Mouse (Mus musculus): ENCODE measurements around the gene Fen1.
"Not testable (repeated sequence)": the region's sequence is repeated elsewhere in the genome, so short reads cannot be mapped to it uniquely, and the experiment has no call there.

Gene Fen1

DNA sequence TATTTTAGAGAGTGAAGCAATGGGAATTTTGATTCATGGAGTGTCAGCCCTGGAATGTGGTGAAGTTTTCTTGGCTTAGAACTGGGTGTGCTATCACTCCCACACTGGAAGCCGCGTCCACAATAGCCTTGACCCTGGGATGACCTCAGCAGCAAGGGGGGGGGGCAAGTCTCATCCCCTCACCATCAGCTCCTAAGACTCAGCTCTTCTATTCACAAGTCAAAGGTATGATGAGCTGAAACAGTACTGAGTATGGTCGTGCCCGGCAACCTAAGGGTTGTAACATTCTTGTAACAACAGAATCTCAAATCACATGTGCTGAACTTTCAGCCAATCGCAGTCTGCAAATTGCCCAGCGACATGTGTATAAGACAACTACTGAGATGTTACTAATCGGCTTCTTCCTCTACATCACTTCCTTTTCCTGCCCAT lies 27.0 kb downstream of the Fen1 start:
- DNase-seq, result no peak

DNA sequence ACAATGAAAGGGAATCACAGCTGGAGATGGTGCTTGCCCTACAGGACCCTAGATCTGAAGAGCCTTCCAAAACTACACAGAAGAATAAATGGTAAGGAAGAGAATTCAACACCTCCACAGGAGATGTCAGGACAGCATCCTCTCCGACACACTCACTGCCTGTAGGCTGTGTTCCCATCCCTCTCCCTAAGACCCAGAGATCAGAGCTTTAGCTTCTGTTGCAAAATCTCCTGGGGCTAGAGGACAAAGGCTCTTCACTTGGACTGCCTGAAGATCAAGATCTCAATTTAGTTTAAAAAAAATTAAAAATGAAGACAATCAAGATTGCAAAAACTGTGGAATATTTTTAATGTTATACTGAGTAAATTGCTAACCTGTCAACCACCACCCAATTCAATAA lies 27.5 kb downstream of the Fen1 start:
- no peak for DNase-seq

DNA sequence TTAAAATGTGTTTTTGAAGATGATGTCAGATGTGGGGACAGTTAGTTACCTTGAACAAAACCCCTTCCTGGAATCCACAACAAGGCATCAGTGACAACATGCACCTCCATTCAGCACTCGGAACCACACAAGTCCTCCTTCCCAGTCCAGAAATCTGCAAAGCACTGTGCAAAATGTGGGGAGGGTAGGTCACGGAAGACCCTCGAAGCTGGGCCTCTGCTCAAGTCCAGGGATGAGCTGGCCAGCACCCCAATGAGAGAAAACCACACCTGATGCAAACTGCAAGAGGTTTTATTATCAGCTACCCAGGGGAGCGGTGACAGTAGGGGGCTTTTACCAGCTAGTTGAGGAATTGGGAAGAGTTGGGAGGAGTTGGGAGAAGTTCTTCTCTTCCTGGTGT lies 29.0 kb downstream of the Fen1 start:
- no peak for DNase-seq

DNA sequence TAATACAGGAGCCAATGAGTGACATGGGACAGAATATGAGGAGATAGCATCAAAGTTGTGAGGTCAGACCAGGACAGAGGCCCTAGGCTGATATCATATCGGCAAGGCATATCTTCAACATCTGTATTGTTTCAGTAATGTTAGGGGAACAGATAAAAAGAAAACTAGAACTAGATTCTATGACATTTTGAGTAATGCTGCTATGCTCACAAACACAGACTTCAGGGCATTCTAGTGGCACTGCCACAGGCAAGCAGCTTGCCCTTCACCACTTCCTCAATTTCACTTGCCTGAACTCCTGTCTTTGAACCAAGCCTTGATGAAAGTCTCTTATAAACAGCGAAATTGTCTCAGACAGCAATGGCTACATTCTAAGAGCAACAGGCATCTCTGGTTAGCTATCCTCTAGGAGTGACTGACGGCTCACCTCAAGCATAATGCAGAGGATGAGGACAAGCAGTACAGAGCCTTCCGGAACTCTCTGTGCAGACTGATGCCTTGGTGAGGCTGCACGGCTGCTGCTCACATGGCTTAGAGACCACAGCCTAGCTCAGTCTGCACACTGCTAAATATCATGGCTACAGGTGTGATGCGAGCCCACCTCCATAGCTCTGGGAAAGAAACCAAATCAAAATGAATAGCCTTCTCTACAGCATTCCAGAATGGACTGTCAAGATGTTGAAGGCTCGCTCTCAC lies 30.0 kb downstream of the Fen1 start:
- no peak for DNase-seq

DNA sequence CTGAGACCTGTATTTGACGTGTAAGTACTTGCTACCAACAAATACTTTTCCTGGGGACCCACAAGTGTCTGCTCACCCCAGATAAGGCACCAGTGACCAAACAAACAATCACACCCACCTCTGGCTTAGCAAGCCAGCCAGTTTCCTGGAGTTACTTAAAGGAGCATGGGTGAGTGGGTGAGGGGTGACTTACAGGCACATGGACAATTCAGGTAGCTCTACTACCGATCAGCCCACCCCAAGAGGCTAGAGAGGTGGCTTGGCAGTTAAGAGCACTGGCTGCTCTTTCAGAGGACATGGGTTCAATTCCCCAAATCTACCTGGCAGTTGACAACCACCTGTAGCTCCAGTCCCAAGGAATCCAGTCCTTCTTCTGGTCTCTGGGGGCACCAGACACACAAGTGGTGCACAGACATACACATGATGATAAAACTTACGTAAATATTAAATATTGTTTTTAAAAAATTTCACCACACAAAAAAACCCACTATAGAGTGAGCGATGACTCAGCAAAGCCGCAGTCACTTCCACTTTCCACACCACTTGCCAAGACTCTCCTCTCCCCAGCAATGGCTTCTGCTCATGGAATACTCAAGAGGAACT lies 30.8 kb downstream of the Fen1 start:
- no peak for DNase-seq

DNA sequence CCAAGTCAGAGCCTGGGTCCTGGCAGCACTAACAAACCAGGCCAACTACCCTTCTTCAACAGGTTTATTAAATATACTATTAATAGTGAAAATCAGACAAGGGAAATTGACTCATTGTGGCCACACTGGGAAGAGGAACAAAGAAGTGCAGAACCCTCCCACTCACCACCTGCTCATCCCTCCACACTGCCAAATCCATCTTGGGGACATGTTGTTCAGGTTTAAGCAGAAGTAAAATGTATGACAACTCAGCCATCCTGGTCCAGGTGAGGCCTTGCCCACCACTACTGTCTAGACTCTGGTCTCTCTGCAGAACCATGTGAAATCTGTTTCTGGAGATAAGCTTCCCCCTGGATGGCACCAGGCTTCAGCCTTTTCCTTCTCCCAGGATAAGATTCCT lies 32.1 kb downstream of the Fen1 start:
- DNase-seq, result no peak

DNA sequence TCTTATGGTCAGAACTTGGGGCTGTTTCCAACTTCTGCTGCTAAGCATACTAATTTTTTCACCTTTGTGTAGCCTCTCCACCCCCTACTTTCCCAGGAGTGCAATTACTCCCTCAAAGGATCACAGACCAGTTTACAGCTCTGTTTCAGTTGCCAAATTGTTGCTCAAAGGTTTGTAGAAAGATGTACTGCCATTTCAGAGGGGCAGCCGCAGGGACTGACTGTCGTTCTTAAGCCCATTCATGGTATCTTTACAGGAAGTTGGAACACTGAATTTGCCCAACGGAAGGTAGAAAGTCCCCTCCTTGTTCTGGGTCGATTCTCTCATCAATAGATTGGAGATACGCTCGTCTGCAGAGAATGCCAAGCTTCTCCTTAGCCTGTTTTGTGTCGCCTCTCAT lies 32.6 kb downstream of the Fen1 start:
- DNase-seq, result no peak

DNA sequence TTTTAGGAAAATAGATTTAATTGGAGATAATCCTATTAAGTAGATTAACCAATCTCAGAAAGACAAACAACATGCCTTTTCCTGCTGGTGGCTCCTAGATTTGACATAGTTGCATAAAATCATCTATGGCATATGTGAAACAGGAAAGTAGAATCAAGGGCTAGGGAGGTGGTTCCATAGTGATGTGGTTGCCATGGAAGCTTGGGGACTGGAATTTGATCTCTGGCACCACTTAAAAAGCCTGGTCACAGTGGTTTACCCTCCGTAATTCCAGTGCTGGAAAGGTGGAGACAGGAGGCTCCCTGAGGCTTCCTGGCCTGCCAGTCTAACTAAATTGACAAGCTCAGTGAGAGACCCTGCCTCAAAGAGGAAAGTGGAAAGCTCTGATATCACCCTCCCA lies 33.5 kb downstream of the Fen1 start:
- no peak for DNase-seq

DNA sequence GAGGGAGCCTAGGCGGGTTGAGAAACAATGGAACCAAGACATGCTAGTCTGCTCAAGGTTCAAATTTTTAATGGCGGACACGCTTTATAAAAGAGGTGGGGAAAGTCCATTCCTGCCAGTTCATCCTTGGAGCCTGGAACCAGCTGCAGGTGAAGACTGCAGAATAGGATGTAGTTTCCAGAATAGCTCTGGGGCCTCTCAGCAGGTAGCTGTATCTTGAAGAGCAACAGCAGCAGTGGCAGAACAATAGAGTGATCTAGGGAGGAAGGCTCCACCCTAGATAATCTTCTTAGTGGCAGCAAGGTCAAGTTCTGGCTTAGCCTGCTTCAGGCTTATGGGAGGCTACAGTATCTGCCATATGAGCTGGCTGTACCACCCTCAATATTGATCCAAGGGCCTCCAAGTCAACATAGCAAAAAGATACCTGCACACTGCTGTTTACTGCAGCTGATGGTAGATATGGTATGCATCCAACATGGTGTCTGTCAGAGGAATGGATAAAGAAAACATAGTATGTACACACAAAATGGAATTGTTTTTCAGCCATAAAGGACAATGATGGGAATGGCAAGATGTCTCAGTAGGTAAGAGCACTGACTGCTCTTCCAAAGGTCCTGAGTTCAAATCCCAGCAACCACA lies 34.2 kb downstream of the Fen1 start:
- DNase-seq, result not testable (repeated sequence)

DNA sequence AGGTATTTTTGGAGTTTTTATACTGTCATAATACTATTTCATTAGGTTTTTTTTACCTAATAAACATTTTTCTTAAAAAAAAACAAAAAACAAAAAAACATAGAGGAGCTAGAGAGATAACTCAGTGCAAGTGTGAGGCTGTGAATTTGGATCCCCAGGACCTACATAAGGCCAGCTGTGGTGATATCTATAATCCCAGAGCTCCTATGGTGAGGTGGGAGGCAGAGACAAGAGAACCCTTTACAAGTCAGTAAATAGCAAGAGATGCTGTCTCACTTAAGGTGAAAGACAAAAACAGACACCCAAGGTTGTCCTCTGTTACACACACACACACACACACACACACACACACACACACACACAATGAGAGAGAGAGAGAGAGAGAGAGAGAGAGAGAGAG lies 34.8 kb downstream of the Fen1 start:
- DNase-seq, result no peak

DNA sequence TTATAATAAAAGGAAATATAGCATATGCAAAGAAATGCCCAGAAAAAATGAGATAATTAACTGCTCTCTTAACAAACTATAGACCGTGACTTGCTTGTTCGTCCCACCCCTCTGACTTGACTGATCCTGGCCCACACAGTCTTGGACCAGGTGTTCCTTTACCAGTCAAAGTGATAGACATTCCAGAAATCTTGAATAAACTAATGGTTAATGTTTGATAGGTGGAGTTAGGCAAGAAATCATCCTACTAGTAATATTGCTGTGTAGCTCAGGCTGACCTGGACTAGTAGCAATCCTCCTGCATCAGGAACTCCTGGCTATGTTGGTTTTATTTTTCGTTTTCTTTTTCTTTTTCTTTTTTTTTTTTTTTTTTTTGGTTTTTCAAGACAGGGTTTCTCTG lies 35.5 kb downstream of the Fen1 start:
- DNase-seq, result no peak

DNA sequence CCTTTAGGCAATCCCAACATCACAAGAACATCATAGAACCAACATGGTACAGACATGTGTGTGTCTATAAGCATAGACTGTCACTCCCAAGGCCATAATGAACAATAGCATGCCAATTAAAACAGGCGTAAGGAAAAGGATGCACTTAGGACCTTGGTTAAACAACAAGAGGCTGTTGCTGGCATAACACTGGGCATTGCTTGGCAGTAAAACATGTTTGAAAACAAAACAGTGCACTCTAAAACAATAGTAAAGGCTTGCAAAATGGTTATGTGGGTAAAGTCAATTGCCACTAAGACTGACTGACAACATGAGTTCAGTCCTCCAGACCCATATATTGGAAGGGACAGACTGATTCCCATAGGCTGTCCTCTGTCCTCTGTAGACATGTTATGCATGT lies 36.0 kb downstream of the Fen1 start:
- no peak for DNase-seq

DNA sequence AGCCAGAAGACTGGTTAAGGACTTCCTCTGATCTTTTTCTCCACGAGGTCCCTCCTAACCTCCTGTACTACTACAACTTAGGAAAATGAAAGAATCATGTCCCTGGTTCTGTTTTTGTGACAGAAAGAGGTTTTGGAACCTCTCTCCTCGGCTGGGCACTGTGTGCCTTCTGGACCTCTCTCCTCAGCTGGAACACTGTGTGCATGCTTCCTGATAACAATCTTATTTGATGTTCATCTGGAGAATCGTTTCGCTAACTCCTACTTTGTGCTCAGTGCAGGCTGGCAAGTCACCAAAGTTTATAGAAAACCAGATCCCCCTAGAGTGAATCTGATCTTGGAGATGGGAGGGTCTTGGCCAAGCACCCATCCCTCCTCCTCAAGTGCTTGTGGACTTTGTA lies 36.9 kb downstream of the Fen1 start:
- DNase-seq, result no peak

DNA sequence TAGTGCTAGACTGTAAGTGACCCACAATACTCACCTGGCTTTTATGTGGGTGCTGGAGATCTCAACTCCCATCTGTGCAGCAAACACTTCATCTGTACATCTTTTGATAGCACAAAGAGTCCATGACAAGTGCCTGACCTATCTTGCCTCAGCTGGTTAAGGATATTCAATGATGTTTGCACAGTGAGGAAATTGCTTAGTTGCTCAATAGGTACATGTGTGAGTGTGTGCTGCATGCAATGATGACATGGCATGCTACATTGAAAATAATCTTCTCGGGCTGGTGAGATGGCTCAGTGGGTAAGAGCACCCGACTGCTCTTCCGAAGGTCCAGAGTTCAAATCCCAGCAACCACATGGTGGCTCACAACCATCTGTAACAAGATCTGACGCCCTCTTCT lies 38.0 kb downstream of the Fen1 start:
- DNase-seq, result not testable (repeated sequence)

DNA sequence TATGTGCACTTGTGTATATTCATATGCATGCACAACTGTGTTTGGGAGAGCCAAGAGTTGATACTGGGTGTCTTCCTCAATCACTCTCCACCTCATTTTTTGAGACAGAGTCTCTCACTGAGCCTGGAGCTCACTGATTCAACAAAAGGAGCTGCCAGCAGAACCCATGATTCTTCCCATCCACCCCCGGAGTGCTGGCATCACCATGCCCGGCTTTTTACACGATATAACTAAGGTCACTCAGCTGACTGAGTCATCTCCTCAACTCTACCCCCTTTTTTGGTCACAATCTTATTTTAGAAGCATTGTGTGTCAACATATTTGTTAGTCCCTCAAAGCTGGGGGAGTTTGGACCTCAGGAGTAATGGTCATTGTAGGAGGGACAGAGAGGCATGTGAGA lies 40.1 kb downstream of the Fen1 start:
- DNase-seq, result no peak

DNA sequence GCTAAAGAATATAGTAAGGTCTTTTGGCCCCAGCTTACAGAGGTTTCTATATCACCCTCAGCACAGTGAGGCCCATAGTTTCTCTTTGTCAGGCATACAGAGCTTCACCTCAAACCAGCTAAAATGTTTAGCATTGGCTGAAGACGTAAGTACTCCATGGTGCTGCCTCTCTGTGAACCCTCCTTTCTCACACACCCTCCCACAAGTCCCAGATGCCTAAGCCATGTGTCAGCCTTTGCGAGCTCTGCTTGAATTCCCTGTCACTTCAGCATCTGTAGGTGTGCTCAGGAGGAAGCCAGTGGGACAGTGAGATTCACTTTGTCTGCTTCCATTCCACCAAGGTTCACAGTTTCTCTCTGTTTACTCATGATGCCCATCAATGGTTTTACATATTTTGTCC lies 46.2 kb downstream of the Fen1 start:
- DNase-seq, result no peak

DNA sequence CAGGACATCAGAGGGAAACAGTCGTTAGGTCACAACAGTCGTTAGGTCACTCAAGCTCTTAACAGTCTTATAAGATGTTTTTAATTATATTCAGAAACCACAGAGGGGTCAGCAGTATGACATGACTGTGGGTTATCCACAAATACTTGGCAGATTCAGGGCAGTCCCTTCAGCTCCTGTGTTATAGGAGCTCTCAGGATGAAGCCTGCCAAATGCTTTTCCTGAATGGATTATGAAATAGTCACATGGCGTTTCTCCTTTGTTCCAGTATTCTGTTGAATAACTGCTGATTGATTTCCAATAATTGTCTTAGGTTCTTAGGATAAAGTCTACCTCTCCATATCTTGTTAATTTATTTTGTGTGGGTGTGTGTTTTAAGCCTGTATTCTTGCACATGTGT lies 54.8 kb downstream of the Fen1 start:
- DNase-seq, result no peak

All from kidney, adult 11 months (tissue).